Mouse (Mus musculus) kidney, postnatal 10 days (tissue): ENCODE measurements around the gene Hdac10.

ENCODE experiments used
- DNase-seq: peaks from one replicate; pipeline ENCODE4 v3.0.0; 2021; ENCODE audit warnings: mixed read lengths

Gene Hdac10

GRCm38 (mm10) chr15:89122649-89123366 is 5.7 kb downstream of the Hdac10 start, which contains the start of gene Tubgcp6:
Gene Tubgcp6, minus strand, starts transcription at chr15:89123112.
- peak; percentile 97 for DNase-seq

GRCm38 (mm10) chr15:89118007-89118406 is 10.5 kb downstream of the Hdac10 start:
- DNase-seq, result no peak

- DNase-seq, result no peak
Measured at GRCm38 (mm10) chr15:89110147-89110546, 18.4 kb downstream of the Hdac10 start.

DNA sequence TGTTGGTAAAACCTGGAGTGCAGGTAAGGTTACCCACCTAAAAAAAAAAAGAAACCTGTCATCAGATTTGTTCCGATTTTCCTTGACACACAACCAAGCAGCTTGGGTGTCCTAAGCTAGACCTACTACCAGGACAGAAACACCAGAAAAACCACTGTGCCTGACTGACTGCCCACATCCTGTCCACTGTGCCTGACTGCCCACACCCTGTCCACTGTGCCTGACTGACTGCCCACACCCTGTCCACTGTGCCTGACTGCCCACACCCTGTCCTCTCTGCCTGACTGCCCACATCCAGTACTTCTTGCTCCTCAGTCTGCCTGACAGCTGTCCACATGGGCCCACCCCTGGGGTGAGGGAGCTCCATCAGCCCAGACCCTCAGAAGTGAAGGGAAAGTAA is 21.5 kb downstream of the Hdac10 start:
- DNase-seq, result no peak

DNA sequence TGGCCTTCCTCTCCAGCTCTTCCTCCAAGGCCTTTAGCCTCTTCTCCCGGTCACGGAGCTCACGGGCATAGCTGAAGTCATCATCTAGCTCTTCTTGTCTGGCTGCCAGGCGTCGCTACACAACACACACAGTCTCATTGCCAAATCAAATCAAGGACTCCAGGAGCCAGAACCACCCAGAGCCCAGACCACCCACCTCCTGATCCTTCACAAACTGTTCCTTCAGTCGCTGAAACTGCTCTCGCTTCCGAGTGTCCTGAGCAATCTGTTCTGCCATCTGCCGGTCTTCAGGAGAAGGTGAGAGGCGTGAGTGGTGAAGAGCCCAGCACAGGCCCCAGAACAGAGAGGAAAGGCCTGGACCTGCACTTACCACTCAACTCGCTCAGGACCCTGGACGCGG is 22.4 kb downstream of the Hdac10 start:
- DNase-seq, result no peak

DNA sequence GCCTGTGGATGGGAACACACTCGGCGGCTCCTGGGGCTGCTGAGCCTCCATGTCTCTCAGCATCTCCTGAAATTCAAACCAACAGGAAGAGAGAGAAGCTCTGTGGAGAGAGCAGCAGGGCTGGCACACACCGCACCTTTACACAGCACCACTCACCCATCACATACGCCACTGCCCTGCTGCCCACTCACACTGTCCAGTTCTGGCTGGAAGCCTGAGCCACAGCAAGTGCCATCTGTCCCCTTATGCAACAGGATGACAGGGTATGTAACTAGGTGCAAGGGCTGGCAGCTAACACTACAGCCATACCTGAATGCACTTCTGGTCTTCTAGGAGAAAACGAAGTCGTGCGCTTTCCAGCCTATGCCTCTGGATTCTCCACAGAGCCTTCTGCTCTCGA is 24.1 kb downstream of the Hdac10 start:
- DNase-seq, result no peak

GRCm38 (mm10) chr15:89103921-89104320 is 24.6 kb downstream of the Hdac10 start:
- no peak for DNase-seq

- DNase-seq, result peak; percentile 10
Measured at GRCm38 (mm10) chr15:89102646-89103045, 25.9 kb downstream of the Hdac10 start.

- no peak for DNase-seq
Measured at GRCm38 (mm10) chr15:89100823-89101222, 27.7 kb downstream of the Hdac10 start.

GRCm38 (mm10) chr15:89098616-89099015 is 29.9 kb downstream of the Hdac10 start:
- DNase-seq, result no peak

GRCm38 (mm10) chr15:89097450-89097849 is 31.1 kb downstream of the Hdac10 start:
- DNase-seq, result no peak

DNA sequence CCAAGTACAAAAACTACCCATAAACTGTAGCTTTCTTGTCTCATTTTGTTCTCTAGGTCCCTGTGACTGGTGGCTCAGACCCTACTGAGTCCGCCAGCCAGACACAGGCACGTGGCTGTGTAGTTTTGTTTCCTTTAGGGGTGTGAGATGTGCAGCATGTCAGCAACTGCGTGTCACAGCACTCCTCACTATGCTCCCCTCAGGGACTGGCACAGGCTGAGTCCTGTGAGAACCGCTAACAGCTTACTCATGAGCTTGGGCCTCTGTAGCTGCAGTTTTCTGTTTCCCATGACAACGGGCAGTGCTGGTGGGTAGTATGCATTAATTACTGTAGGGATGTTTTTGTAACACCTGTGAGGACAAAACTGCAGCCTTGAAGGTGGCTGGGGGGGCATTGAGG is 36.3 kb downstream of the Hdac10 start:
- no peak for DNase-seq

DNA sequence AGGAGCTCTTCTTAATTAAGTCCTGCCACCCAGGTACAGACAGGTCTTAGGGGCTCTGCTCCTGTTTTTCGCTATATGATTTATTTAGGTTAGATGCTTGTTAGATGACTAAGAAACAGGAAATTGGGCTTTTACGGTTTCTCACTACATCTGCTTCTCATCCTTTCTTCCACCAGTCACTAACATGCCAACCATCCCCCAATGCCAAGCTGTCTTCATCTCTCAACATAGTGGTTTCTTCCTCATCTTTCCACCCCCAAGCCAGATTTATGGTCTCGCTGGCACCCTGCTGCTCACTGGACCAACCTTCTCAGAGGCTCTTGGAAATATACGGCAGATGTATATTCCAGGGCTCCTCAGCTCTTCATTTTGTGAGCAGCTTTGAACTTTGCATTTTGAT is 37.8 kb downstream of the Hdac10 start:
- no peak for DNase-seq

DNA sequence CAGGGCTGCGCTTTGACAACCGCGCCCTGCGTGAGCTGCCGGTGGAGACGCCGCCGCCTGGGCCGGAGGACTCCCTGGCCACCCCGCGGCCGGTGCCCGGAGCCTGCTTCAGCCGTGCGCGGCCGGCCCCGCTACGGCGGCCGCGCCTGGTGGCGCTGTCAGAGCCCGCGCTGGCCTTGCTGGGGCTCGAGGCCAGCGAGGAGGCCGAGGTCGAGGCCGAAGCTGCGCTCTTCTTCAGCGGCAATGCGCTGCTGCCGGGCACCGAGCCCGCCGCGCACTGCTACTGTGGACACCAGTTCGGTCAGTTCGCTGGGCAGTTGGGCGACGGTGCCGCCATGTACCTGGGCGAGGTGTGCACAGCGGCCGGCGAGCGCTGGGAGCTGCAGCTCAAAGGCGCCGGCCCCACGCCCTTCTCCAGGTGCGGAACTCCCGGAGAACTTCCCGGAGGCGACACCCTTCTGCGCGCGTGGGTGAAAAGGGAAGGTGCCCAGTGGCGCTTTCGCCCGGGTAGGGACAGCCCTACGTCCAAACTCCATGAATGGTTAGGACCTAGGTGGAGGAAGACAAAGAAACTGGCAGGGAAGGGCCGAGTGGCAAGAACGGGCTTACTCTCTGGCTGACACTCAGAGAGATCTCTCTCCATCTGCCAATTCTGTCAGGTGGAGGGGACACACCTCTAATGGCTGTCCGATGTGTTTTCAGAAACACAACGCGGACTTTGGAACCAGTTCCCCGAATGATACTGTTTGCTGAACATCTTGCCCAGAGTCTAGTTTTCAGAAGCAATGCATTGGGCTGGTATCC is 39.0 kb downstream of the Hdac10 start:
- peak; percentile 65 for DNase-seq

GRCm38 (mm10) chr15:89088607-89089247 is 39.8 kb downstream of the Hdac10 start, which contains the start of gene Selenoo:
Gene Selenoo, plus strand, starts transcription at chr15:89089084.
- peak; percentile 95 for DNase-seq

- DNase-seq, result no peak
Measured at GRCm38 (mm10) chr15:89084826-89085225, 43.7 kb downstream of the Hdac10 start.

DNA sequence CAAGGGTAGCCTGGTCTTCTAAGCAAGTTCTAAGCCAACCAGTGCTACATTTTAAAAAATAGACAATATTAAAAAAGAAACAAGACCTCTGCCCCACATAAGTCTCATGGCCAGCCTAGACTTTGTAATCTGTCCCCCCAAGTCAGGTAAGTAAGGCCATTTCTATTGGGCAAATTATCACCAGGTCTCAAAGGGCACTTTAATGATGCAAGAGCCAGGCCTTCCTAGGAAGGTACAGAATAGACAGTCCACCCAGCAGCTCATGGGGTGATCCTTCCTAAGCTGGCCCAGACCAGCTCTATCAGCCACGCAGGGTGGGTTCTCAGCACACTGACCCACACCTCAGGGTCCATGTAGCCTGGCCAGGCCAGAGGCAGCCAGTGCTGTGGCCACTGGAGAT is 44.6 kb downstream of the Hdac10 start:
- no peak for DNase-seq

DNA sequence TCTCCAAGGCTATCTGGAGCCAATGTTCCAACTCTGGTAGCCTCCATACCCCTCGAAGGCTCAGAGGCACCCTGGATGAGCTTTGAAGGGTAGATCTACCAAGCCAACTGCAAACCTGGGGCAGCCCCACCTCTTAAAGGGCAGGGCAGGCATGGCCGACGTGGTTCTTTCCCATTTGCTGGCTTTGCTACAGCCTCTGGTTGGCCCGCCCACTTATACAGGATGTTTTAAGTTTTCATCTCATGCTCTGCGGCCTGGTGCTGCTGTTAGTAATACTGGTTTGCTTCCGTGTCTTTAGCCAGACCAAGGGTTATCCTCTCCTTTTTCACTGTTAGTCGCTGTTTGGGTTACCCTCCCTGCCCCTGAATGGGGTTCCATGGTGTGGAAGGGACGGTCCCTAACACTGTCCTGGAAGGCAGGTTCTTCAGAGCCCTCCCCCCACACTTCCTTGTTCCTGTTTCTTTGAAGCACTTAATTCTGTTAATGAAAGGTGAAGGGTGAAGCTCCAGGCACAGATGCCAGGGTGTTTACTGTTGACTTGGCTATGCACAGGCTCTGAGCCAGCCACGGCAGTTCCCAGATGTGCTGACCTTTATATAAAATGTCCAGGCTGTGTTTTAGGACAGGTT is 50.2 kb downstream of the Hdac10 start:
- DNase-seq, result peak; percentile 71

GRCm38 (mm10) chr15:89076156-89076731 is 52.3 kb downstream of the Hdac10 start:
- DNase-seq, result peak; percentile 68

DNA sequence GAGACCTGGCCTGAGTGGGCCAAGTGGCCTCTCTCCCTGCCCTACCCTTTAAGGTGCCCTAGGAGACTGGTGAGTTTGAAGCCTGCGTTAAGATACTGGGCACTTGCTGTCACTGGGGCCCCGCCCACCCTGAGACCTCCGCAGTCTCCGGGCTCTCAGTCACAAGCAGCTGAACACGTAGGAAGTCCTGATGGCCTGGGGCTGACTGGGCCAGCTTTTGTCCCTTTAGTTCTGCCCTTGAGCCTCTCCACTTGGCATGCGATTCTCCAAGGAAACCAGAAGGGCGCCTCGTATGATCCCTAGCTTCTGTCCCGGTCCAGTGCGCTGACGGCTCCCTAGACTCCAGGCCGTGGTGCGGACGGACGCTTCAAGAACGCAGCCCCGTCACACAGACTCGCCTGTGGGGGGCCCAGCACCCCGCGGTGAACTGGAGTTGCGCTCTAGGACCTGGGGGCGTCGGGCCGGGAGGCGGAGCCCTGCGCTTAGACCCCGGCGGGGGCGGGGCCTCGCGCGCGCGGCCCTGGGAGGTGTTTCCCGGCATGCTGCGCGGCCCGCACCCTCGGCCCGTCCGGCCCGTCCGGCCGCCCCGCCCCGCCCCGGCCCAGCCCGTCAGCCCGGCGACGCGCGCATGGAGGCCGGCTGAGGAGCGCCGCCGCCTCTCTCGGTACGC is 52.9 kb downstream of the Hdac10 start:
- peak; percentile 97 for DNase-seq

DNA sequence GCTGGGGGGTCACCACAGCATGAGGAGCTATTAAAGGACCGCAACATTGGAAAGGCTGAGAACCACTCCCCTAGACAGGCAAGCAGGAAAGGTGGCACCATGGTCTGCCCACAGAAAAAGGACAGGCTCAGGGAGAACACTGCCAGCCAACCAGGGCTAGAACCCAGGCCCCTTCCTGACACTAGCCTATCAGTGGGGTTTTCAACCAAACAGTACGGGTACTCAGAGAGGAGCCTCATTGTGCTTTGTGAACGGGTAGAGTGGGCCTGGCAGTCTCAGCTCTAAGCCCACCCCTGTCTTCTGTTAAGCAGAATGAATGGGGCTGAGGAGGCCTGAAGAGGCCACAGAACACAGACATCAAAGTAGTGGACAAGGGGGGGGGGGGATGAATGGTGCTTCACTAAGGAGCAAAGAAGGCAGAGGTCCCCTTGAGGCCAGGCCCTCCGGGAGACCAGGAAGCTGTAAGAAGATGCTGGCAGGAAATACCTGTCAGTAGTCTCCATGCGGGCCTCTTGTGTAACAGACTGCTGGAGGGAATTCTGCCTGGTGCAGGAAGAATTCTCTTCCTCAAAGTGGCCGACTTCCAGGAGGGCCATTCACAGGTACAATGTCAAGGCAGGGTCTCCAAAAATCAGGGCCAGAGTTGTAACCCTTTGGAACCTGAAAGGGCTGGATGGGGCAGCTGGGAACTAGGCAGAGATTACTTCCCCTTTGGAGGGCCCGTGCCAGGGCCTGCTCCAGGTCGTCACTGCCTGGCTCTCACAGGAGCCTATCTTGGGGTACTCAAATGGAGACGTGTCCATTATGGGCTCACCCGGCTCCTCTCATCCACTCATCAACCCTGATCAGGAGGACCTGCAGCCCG is 53.7 kb downstream of the Hdac10 start, which contains the start of gene Trabd:
Gene Trabd (plus strand): TSS at position 512 of the 865 bp plus-strand sequence.
- DNase-seq, result peak; percentile 26
